Mouse (Mus musculus): ENCODE data around the gene Adgrf2. TPM values are rescaled to one million over a fixed set of nuclear protein-coding genes. Genes with fewer than 3 reads are reported as not detected.

Adgrf2 gene
- polyA plus RNA-seq, 2 experiments, result 0.72 to 2.0 TPM

DNA sequence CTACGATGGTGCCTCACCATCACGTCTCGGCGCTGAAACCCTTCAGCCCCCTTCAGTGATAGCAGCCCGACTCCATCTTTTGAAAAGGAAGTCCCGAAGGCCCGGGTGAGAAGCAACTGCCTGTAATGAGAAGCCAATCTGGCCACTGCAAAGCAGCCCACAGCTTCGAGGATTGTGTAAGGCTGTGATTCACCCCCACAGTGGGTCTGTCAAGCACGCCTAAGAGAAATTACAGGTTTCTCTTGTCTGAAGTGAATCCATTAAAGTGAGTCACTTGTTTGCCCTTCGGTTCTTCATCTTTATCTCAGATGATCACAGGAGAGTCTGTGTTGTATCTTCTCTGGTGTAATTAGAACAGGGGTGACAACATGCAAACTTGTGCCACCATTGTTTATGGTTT, 49.8 kb downstream of the Adgrf2 start, which contains the start of gene Adgrf4:
Adgrf4 (minus strand) TSS at position 149 of the 400 bp plus-strand sequence.
- no peak within 1 kb of the TSS for H3K9ac ChIP-seq (ENCODE audit: low read depth, low read length, severe bottlenecking)
- H3K27me3 ChIP-seq (ENCODE audit: control insufficient read depth, insufficient read depth, low read length), result no peaks in the 10 kb centered on the region
- no peaks in the 10 kb centered on the region for H3K9me3 ChIP-seq (ENCODE audit: control insufficient read depth, low read length)
- no peak for TF ChIP-seq POLR2A (IDR thresholded peaks at IDR 0.05; ENCODE audit: borderline replicate concordance, extremely low read depth, insufficient read depth, insufficient read length)
- no peaks in the 10 kb centered on the region for H3K36me3 ChIP-seq (ENCODE audit: control insufficient read depth, insufficient read depth, low read length)
- WGBS, result 83% methylated on average over 10 of the region's 10 CpGs
- H3K27ac ChIP-seq (replicated peaks; ENCODE audit: low read depth, low read length), result no peak within 1 kb of the TSS
- ATAC-seq (ENCODE audit: low FRiP score, low read depth) (no peak), DNase-seq (ENCODE audit: low spot score) (no peak)
- H3K4me1 ChIP-seq (ENCODE audit: control insufficient read depth, insufficient read depth, low read length), result no peaks in the 10 kb centered on the region
- no peak within 1 kb of the TSS for H3K4me3 ChIP-seq (replicated peaks; ENCODE audit: low read length)
- no peak within 1 kb of the TSS for H3K4me2 ChIP-seq (replicated peaks; ENCODE audit: low read depth, low read length, severe bottlenecking)

DNA sequence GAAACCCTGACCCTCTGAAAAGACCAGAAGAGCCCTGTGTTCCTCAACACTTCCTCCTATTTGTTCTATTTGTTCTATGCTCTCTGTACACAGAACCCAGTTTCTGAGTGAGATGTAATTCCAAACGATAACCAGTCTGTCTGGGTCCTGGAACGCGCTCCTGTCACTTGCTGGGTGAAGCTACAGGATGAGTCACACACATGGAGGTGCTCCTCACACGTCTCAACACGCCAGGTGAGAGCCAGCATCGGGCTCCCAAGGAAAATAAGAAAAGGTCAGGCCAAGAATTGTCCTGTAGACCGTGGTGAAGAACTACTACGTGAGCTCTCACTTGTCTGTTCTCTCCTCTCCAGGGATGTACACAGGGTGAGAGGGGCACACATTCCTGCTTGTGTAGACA, 51.4 kb downstream of the Adgrf2 start:
- H3K27me3 ChIP-seq (ENCODE audit: control insufficient read depth, insufficient read depth, low read length), result no peaks in the 10 kb centered on the region

More for the DNA sequence above, 51.4 kb downstream of the Adgrf2 start:
- Histone ChIP-seq H3K4me3 (replicated peaks; ENCODE audit: low read length) (no peak overlapping the region), H3K9ac (ENCODE audit: low read depth, low read length, severe bottlenecking) (no peak overlapping the region), H3K27ac (replicated peaks; ENCODE audit: low read depth, low read length) (no peak overlapping the region), H3K36me3 (ENCODE audit: control insufficient read depth, insufficient read depth, low read length) (no peaks in the 10 kb centered on the region), H3K4me2 (replicated peaks; ENCODE audit: low read depth, low read length, severe bottlenecking) (no peak overlapping the region), H3K9me3 (ENCODE audit: control insufficient read depth, low read length) (no peaks in the 10 kb centered on the region), H3K4me1 (ENCODE audit: control insufficient read depth, insufficient read depth, low read length) (no peaks in the 10 kb centered on the region)
- 86% methylated on average over 8 of the region's 8 CpGs for WGBS
- TF ChIP-seq POLR2A (IDR thresholded peaks at IDR 0.05; ENCODE audit: borderline replicate concordance, extremely low read depth, insufficient read depth, insufficient read length), result no peak
- no peak for ATAC-seq (ENCODE audit: low FRiP score, low read depth)
- DNase-seq (ENCODE audit: low spot score), result no peak

Other genes starting within 250 kb of the Adgrf2 start
- gene Opn5, start 130.8 kb downstream of the Adgrf2 start, polyA plus RNA-seq (2012; rRNA removed), result 0.09 TPM in 2 replicates
- 0.10 TPM in 1 of 2 replicates, not detected in the other for gene Opn5, start 130.8 kb downstream of the Adgrf2 start, polyA plus RNA-seq (2014; fragmentation: Nextera tagmentation; extraction: Ambion mirVana)
- 2.1 and 2.5 TPM in 2 replicates for gene Adgrf4, start 49.9 kb downstream of the Adgrf2 start, polyA plus RNA-seq (2012; rRNA removed)
- 4.6 and 6.0 TPM in 2 replicates for gene Adgrf4, start 49.9 kb downstream of the Adgrf2 start, polyA plus RNA-seq (2014; fragmentation: Nextera tagmentation; extraction: Ambion mirVana)
- gene Cd2ap, start 134.5 kb upstream of the Adgrf2 start, polyA plus RNA-seq (2012; rRNA removed), result 26.8 and 30.9 TPM in 2 replicates
- gene Cd2ap, start 134.5 kb upstream of the Adgrf2 start, polyA plus RNA-seq (2014; fragmentation: Nextera tagmentation; extraction: Ambion mirVana), result 27.1 and 27.8 TPM in 2 replicates